Mouse (Mus musculus) c-Kit-negative CD71-positive TER-119-positive erythroid progenitor cells, embryonic 14.5 days (primary cell): ENCODE measurements around the gene Serpina3k.
"Not testable (repeated sequence)": the region's sequence is repeated elsewhere in the genome, so short reads cannot be mapped to it uniquely, and the experiment has no call there.

Source experiments
- DNase-seq: peaks from one replicate; pipeline ENCODE4 v3.0.0-alpha.2; 2013; ENCODE audit warnings: low read depth, low spot score

The Serpina3k gene

GRCm38 (mm10) chr12:104388477-104388876 lies 50.2 kb downstream of the Serpina3k start:
- DNase-seq = no peak

GRCm38 (mm10) chr12:104391057-104391456 lies 52.8 kb downstream of the Serpina3k start:
- DNase-seq = not testable (repeated sequence)
